Mouse (Mus musculus): Measurements from ENCODE around the gene 1700113H08Rik.

Gene 1700113H08Rik

DNA sequence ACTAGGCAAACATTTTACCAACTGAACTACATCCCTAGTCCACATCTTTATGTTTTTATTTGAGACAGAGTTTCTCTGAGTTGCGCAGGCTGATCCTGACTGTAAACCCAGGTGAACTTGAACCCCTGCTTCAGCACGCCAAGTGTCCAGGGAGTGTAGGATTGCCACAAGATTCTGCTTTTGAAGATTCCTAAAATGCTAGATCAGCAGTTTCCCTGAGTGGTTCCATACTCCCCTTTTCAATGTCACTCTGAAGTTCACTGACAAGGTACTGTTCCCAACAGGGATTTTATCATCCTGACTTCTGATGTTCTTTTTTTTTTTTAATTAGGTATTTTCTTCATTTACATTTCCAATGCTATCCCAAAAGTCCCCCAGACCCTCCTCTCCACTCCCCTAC lies 140.9 kb downstream of the 1700113H08Rik start:
- DNase-seq (ENCODE audit: low read depth, low spot score): no peak

DNA sequence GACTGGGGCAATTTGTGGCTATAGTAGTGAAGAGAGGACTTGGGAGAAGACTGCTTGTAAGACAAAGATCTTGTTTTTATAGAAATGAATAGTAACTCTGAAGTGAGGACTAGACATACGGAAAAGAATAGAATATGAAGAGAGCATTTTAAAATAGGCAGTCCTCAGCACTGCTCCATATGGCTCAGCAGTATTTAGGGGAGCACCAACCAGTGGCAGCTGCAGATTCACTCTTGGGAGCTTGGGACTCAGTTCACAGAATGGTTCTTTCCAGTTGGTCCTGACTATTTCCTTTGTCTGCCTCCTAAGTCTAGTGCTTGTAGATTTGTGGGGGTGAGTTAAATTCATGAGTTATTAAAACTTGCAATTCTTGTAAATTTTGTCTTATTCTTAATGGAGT lies 151.6 kb downstream of the 1700113H08Rik start:
- DNase-seq (ENCODE audit: low read depth, low spot score): no peak

DNA sequence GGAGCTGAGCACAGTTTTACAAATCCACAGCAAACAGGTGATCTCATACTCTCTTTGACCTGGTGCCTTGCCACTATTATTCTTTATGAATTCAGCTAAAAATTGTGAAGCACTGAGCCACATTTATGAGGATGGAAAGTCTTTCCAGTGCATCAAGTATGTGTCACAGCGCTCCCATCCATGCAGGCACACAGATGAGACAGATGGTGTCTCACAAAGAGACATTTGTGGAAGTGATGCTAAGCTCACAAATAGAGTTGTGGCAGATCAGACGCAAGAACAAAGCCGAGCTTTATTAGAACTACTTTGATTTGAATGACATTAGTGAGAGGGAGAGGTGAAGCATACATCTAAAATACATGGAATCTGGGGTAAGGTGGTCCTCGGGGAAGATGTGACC lies 153.2 kb downstream of the 1700113H08Rik start:
- DNase-seq (ENCODE audit: low read depth, low spot score): no peak

DNA sequence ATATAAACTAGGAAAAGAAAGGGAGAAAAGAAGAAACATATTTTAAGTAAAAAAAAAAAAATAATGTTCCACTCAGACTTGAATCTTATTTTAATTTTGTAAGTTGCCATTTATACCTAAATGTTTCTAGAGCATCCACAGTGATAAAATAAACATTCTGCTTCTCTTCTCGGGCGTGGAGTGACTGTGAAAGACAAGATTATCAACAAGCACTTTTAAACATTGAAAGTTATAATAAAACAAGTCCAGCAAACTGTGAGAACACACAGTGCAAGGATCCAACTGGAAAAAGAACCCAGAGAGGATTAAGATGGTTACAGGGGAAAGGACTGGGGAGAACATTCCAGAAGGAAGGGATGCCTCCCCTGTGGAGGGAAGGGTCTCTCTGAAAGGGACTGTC lies 155.0 kb downstream of the 1700113H08Rik start:
- DNase-seq (ENCODE audit: low read depth, low spot score): no peak

DNA sequence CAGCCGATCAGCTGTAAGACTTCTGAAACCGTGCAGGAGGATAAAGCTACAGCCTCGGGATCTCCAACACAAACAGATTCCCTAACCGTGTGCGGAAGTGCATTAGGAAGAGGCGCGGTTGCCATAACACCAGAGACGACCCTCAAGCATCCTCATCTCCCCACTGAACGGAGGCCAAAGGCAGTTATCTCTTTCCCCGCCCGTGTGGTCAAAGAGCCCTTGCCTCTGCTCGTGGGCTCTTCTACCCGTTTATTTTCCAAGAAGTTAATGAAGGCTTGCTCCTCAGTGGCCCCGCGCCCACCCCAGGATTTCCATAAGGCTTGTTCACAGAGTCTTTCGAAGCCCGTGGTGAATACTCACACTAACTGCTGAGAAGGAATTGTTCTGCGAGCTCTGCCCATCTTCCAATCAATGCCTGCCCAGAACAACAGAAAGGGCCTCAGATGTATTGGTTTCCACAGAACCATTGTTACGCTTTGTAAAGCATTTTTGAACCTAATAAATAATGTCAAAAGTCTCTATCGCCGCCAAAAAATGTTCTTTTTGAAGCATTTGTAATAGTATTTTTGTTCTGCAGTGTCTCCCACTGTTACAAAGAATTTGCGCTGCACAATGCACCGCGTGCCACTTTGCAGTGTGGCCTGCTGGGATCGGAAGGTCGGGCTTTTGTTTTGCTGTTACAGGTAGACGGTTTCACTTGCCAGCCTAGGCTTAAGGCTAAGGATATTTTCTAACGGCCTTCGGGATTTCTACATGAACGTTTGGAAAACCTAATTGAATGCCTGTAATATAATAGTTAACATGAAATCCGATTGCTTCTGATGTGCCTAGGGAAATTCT lies 172.4 kb downstream of the 1700113H08Rik start:
- no peak for DNase-seq (ENCODE audit: low read depth, low spot score)

DNA sequence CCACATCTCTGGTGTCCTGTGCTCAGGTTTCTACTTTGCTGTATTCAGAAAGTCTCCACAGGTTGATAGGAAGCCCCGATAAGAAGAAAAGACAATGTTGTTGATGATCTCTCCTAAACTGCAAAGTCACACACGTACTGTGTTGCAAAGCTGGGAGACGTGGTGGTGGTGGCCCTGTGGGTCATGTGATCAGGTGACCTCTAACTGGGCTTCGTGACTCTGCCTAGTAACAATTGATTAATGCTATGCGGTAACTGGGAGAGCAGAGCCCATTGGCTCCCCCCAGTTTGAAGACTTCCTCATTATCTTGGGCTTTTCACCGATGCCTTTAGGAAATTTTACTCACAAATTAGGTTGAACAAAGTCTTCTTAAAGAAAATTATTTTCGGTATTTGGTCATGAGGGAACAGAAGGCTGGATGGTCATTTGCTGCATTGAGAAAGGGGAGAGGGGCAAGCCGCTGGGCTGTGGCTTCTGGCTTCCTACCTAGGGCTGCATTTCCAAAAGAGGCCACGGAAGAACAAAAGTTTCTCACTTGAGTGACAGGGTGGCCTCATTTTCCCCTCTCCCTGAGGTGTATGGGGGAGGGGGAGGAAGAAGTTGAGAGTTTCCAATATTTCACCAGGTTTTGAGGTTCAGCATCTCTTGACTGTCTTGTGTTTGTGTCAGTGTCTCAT lies 181.6 kb downstream of the 1700113H08Rik start:
- DNase-seq (ENCODE audit: low read depth, low spot score): no peak

DNA sequence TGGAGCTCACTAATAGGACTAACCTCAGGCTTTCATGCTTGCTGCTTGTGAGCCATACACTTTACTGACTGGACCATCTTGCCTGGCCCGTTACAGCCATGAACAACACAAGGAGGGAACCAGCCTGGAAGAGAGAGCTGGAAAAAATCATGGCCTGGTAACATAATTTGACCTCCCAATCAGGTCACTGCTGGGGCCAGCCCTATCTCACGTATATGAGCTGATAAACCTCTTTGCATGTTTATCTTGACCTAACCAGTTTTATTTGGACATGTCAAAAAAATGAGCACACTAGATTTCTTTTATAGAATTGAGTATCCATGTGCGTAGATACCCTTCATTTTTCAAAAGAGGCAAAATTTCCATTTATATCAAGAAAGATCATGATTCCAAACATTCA lies 213.9 kb downstream of the 1700113H08Rik start:
- DNase-seq (ENCODE audit: low read depth, low spot score): no peak

DNA sequence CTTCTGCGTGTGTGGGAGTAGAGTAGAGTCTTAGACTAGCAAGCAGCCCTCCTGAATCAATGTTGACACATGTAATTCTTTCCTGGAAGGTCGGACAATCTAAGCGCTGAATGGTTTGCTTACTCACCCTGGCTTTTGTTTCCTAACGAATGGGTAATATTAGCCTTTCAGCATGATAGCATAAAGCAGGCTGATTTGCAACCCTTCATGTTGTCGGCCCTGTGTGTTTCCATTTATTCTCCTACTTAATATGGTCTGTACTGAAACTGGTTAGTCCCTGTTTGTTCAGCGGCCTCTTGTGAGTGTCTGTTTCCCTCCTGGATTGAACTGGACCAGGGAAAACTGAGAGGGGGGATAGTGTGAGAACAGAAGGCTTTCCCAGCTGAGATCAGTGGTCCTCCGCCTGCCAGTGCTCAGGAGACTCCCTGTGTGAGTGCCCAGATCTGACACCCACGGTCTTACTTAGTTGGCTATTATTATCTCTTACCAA lies 214.3 kb downstream of the 1700113H08Rik start:
- DNase-seq (ENCODE audit: low read depth, low spot score): no peak

DNA sequence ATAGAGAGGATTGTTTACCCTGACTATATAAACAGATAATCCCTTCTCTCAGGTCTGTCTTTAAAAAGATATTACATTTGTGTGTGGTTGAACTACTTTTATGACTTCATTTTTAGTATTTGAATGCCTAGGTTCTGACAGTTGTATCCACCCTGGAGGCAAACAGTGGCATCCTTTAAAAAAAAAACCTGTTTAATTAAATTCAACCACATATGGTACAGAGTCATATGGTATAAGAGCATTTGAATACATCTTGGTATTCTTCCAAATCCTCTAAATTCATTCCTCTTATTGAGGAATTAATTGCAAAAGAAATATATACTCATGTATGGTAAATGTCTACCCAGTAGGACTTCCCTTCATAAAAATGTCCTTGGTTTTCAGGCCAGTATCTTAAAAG lies 217.2 kb downstream of the 1700113H08Rik start:
- no peak for DNase-seq (ENCODE audit: low read depth, low spot score)

Data from retina, adult 2 months (tissue).